Mouse (Mus musculus): ENCODE data around the gene Galk1. TPM values are rescaled to one million over a fixed set of nuclear protein-coding genes. Genes with fewer than 3 reads are reported as not detected.
"Not testable (repeated sequence)": the region's sequence is repeated elsewhere in the genome, so short reads cannot be mapped to it uniquely, and the experiment has no call there.

The Galk1 gene
- polyA plus RNA-seq, 1 experiment from 2014 or later, result 184 TPM

DNA sequence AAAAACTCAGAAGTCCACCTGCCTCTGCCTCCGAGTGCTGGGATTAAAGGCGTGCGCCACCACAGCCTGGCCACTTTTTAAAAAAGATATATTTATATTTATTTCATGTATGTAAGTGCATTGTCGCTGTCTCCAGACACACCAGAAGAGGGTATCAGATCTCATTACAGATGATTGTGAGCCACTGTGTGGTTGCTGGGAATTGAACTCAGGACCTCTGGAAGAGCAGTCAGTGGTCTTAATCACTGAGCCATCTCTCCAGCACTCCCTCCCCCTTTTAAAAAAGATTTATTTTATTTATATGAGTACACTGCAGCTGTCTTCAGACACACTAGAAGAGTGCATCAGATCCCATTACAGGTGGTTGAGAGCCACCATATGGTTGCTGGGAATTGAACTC, 6.3 kb upstream of the Galk1 start:
- H3K4me1 ChIP-seq (replicated peaks), result peaks cover 16% of the 10 kb centered on the region
- H3K9me3 ChIP-seq; H3K27me3 ChIP-seq (ENCODE audit: insufficient read depth, poor library complexity, severe bottlenecking); H3K27ac ChIP-seq; H3K4me3 ChIP-seq; DNase-seq (ENCODE audit: low spot score): not testable (repeated sequence)
- WGBS, result 90% methylated on average over 4 of the region's 4 CpGs
- H3K36me3 ChIP-seq, result peaks cover 25% of the 10 kb centered on the region

DNA sequence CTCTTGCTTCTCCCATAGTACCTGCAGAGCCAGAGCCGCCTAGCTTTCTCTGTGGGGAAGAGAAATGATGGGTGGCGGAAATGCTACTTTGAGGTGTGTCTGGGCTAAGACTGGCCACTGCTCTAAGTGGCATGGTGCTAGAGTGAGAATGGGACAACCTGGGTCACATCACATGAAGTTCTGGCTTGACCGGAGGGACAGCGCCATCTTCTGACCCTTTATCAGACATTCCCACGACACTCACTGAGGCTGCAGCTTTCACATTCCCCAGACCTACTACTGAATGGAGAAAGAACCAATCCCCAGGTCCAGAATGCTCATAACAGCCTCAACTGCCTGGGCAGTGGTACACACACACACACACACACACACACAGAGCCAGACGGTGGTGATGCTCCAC, 5.6 kb upstream of the Galk1 start:
- H3K27ac ChIP-seq, result no peak overlapping the region
- H3K27me3 ChIP-seq (ENCODE audit: insufficient read depth, poor library complexity, severe bottlenecking), result peaks cover 11% of the 10 kb centered on the region; the same call in 1 of the 2 replicates
- peaks cover 18% of the 10 kb centered on the region for H3K36me3 ChIP-seq
- H3K9me3 ChIP-seq, result no peaks in the 10 kb centered on the region
- H3K4me3 ChIP-seq, result no peak overlapping the region
- peaks cover 18% of the 10 kb centered on the region for H3K4me1 ChIP-seq (replicated peaks)
- 28% methylated on average over 6 of the region's 6 CpGs for WGBS
- peak; percentile 49 for DNase-seq (ENCODE audit: low spot score)

DNA sequence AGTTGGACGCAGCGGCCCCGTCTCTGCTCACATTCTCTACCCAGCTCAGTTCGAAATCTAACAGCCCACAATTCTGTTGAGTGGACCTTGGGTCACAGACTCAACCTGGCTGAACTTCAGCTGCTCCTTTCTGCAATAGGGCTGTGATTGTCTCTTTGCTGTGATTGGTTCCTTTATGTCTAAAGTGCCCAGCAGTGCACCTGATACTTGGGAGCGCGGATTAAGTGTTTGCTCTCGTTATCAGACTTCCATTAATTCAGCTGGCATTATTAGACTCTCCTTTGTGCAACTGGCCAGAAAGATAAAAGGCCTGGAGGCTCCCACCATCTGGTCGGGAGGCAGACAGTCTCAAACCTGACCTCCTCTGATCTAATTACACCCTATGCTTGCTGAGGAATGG, 2.3 kb upstream of the Galk1 start:
- 77% methylated on average over 8 of the region's 8 CpGs for WGBS
- Histone ChIP-seq H3K4me3 (no peak overlapping the region), H3K4me1 (replicated peaks) (peaks cover 44% of the 10 kb centered on the region), H3K27ac (no peak overlapping the region), H3K27me3 (ENCODE audit: insufficient read depth, poor library complexity, severe bottlenecking) (peaks cover 13% of the 10 kb centered on the region; the same call in 1 of the 2 replicates), H3K36me3 (peaks cover 12% of the 10 kb centered on the region), H3K9me3 (no peaks in the 10 kb centered on the region)
- no peak for DNase-seq (ENCODE audit: low spot score)

DNA sequence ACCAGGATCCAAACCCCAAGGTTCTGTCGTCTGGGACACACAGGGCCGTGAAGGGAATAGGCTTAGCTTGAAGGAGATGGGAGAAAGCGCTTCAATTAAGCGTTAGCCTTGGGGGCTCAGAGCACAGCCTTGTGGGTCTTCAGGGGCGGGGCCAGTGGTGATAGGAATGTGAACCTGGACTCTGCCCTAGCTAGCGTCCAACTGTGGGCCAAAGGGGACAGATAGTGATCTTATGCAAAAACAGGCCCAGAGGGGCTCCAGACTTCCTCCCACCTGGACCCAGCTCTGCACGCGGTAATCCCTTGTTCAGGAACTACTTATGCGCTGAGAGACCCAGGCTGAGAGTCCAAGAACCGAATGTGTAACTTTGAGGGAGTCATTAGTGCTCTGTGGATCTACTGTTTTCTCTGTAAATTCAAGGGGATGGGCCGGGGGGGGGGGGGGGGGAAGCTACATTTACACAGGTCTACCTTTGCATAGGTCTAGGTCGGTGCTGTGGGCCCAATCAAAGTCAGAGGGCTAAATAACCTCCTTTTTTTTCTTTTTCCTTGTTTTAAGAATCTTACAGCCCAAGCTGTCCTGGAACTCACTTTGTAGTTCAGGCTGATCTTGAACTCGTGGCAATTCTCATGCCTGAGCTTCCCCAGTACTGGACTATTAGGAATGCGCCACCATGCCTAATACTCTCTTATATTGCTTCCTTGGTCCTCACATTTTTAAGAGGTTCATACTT, 824 bp downstream of the Galk1 start:
- peak overlapping the region; percentile 90 for H3K27ac ChIP-seq

DNA sequence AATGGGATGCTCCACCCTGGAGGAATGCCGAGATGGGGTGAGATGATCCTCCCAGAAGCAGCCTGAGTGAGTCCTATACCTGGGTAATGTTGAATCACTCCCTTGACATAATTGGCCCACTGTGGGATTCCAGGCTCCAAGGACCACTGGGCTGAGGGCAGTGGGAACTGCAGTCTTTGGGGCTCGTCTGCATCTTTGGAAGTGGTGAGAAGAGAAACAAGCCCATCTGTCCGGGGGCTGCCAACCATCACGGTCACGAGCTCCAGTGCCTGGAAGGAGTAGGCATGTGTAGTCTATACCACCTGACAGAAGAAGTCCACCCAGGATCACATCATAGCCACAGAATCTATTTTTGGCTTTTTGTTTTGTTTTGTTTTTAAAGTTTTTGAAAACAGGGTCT, 1.6 kb downstream of the Galk1 start:
- no peaks in the 10 kb centered on the region for H3K9me3 ChIP-seq
- WGBS, result 86% methylated on average over 5 of the region's 5 CpGs
- peaks cover 45% of the 10 kb centered on the region for H3K36me3 ChIP-seq
- H3K27me3 ChIP-seq (ENCODE audit: insufficient read depth, poor library complexity, severe bottlenecking), result peaks cover 13% of the 10 kb centered on the region
- peaks cover 58% of the 10 kb centered on the region for H3K4me1 ChIP-seq (replicated peaks)
- no peak for DNase-seq (ENCODE audit: low spot score)
- no peak overlapping the region for H3K27ac ChIP-seq
- H3K4me3 ChIP-seq, result no peak overlapping the region

More for the DNA sequence above, 824 bp downstream of the Galk1 start:
- H3K4me1 ChIP-seq (replicated peaks), result peaks cover 53% of the 10 kb centered on the region
- H3K9me3 ChIP-seq, result no peaks in the 10 kb centered on the region
- 21% methylated on average over 14 of the region's 14 CpGs for WGBS
- peaks cover 42% of the 10 kb centered on the region for H3K36me3 ChIP-seq
- DNase-seq (ENCODE audit: low spot score), result no peak
- peaks cover 13% of the 10 kb centered on the region for H3K27me3 ChIP-seq (ENCODE audit: insufficient read depth, poor library complexity, severe bottlenecking)
- peak overlapping the region; percentile 66 for H3K4me3 ChIP-seq

DNA sequence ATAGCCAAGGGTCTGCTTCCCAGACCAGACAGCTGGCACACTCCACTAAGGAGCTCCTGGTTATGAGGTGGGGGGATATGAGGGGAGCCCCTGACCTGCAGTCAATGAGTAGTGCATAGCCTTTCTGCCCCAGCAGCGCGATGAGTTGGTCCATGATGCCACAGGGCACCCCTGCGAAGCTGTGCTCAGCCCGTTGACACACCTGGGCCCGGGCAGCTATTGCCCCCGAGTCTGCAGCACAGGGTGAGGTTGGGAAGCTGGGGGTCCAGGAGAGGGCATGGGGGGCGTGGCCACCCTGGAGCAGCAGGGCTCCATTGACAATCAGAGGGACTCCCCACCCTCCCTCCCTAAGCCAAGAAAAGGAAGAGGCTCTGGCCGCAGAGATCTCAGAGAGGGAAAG, 2.4 kb downstream of the Galk1 start:
- no peak for DNase-seq (ENCODE audit: low spot score)
- H3K36me3 ChIP-seq, result peaks cover 45% of the 10 kb centered on the region
- H3K9me3 ChIP-seq, result no peaks in the 10 kb centered on the region
- peaks cover 17% of the 10 kb centered on the region for H3K27me3 ChIP-seq (ENCODE audit: insufficient read depth, poor library complexity, severe bottlenecking)
- H3K4me3 ChIP-seq, result no peak overlapping the region
- peaks cover 66% of the 10 kb centered on the region for H3K4me1 ChIP-seq (replicated peaks)
- peak overlapping the region; percentile 23; the same call in 1 of the 2 replicates for H3K27ac ChIP-seq
- 94% methylated on average over 8 of the region's 8 CpGs for WGBS

DNA sequence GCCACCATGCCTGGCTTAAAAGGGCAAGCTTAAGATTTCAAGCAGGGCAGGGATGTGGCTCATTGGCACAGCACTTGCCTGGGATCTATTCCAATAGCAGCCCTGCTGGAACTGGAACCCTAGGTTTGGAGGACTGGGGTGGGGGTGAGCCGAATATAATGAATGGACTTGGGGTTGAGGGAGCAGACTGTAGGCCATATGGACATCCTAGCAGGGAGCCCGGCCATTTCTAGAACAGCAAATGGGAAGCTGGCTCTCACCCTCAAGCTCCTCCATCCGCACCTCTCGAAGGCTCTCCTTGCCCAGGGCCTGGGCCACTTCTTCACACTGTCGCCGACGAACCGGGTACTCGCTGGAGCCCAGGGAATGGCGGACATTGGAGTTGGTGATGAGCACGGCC, 2.9 kb downstream of the Galk1 start:
- WGBS, result 92% methylated on average over 11 of the region's 11 CpGs
- Histone ChIP-seq H3K4me1 (replicated peaks) (peaks cover 67% of the 10 kb centered on the region), H3K27me3 (ENCODE audit: insufficient read depth, poor library complexity, severe bottlenecking) (peaks cover 17% of the 10 kb centered on the region), H3K36me3 (peaks cover 45% of the 10 kb centered on the region), H3K27ac (no peak overlapping the region), H3K9me3 (no peaks in the 10 kb centered on the region), H3K4me3 (no peak overlapping the region)
- no peak for DNase-seq (ENCODE audit: low spot score)

DNA sequence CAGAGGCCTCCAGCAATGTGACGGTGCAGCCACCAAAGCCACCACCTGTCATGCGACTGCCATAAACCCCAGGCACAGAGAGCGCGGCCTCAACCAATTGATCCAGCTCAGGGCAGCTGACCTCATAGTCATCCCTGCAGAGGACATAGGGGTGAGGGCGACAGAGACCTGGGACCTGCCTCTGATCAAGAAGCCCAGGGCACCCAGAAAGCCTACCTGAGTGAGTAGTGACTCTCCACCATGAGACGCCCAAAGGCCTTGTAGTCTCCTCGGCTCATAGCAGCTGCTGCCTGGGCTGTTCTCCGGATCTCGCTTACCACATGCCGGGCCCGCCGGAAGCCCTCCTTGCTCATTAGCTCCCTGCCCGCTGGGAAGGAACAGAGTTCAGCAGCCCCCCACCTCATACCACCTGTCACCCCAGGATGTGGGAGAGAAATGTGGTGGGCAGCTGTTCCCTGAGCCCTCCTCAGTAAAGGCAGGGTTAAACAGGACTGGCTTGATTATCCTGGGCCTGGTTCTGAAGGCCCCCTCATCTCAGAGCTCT, 3.6 kb downstream of the Galk1 start:
- H3K27me3 ChIP-seq (ENCODE audit: insufficient read depth, poor library complexity, severe bottlenecking), result peaks cover 12% of the 10 kb centered on the region; the same call in 1 of the 2 replicates
- 86% methylated on average over 13 of the region's 13 CpGs for WGBS
- H3K4me3 ChIP-seq, result peak overlapping the region; percentile 4; the same call in 1 of the 2 replicates
- H3K36me3 ChIP-seq, result peaks cover 45% of the 10 kb centered on the region
- H3K4me1 ChIP-seq (replicated peaks), result peaks cover 69% of the 10 kb centered on the region
- no peaks in the 10 kb centered on the region for H3K9me3 ChIP-seq
- no peak for DNase-seq (ENCODE audit: low spot score)
- 0 out of 2 replicates have a peak overlapping the region, but pooled peaks have one; percentile 16 for H3K27ac ChIP-seq

DNA sequence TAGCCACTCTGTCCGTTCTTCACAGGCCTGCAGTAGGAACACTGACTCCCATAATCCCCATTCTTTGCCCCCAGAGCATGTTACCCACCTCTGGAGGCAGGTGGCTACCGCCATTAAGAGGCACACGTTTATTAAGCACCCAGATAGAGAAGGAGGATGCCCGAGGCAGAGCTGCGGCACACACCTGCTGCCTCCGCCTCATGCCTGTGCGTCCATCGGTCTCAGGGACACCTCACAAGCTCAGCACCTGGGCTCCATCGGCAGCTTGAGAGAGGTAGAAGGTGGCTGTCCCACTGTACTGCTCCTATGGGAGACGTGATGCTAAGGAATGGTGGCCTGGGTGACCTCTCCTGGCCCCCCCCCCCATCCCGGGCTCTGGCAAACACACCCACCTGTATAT, 4.1 kb downstream of the Galk1 start:
- H3K27me3 ChIP-seq (ENCODE audit: insufficient read depth, poor library complexity, severe bottlenecking), result peaks cover 10% of the 10 kb centered on the region; the same call in 1 of the 2 replicates
- no peak for DNase-seq (ENCODE audit: low spot score)
- H3K9me3 ChIP-seq, result no peaks in the 10 kb centered on the region
- H3K36me3 ChIP-seq, result peaks cover 45% of the 10 kb centered on the region
- 91% methylated on average over 11 of the region's 11 CpGs for WGBS
- no peak overlapping the region for H3K4me3 ChIP-seq
- H3K27ac ChIP-seq, result no peak overlapping the region
- H3K4me1 ChIP-seq (replicated peaks), result peaks cover 70% of the 10 kb centered on the region

DNA sequence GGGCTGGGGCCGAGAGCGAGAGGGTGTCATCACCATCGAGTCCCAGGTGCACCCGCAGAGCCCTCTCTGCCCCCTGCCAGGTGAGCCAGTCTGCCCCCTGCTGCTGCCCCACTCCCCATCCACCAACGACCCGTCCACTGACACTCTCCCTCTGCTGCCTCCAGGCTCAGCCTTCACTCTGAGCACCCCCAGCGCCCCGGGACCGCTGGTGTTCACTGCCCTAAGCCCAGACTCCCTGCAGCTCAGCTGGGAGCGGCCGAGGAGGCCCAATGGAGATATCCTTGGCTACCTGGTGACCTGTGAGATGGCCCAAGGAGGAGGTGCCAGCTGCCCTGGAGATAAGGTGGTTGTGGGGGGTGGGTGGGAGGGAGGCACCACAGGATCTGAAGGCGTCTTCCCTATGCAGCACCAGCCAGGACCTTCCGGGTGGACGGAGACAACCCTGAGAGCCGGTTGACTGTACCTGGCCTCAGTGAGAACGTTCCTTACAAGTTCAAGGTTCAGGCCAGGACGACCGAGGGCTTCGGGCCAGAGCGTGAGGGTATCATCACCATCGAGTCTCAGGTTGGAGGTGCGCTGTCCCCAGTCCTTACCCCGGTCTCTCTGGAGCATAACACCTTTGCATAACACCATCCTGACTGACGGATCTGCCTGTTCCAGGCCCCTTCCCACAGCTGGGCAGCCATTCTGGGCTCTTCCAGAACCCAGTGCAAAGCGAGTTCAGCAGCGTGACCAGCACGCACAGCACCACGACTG, 5.2 kb downstream of the Galk1 start:
- peaks cover 5% of the 10 kb centered on the region; the same call in 1 of the 2 replicates for H3K27me3 ChIP-seq (ENCODE audit: insufficient read depth, poor library complexity, severe bottlenecking)
- H3K27ac ChIP-seq, result peak overlapping the region; percentile 50; the same call in 1 of the 2 replicates
- 0 out of 2 replicates have a peak overlapping the region, but pooled peaks have one; percentile 6 for H3K4me3 ChIP-seq
- peaks cover 45% of the 10 kb centered on the region for H3K36me3 ChIP-seq
- DNase-seq (ENCODE audit: low spot score), result no peak
- peaks cover 60% of the 10 kb centered on the region for H3K4me1 ChIP-seq (replicated peaks)
- no peaks in the 10 kb centered on the region for H3K9me3 ChIP-seq
- 87% methylated on average over 28 of the region's 28 CpGs for WGBS

DNA sequence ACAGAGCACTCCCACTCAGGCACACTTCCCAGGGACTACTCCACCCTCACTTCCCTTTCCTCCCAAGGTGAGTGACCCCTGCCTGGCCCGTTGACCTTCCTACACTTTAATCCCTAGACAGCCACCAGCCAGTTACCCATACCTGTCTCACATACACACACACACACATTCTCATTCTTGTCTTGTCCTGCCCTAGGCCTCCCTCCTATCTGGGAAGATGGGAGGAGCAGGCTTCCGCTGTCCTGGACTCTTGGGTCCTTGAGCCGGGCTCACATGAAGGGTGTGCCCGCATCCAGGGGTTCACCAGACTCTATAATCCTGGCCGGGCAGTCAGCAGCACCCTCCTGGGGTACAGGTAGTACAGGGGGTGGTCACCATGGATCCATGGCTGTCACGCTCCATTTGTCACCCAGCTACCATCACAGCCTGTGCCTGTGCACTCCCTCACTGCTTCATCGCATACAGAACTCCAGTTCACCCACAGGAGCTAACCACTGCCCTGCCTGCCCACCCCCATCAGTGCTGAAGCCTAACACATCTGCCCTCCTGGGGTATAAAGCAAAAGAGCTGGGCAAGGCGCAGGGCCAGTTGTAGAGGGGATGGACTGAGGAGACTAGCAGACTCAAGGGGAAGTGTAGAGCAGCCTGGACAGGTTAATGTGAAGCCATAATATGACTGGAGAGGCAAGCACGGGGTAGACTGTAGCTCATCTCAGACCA, 6.7 kb downstream of the Galk1 start:
- H3K4me3 ChIP-seq, result peak overlapping the region; percentile 51
- peak overlapping the region; percentile 87 for H3K27ac ChIP-seq
- WGBS, result 65% methylated on average over 9 of the region's 9 CpGs

More for the DNA sequence above, 6.7 kb downstream of the Galk1 start:
- no peak for DNase-seq (ENCODE audit: low spot score)
- peaks cover 5% of the 10 kb centered on the region; the same call in 1 of the 2 replicates for H3K27me3 ChIP-seq (ENCODE audit: insufficient read depth, poor library complexity, severe bottlenecking)
- peaks cover 49% of the 10 kb centered on the region for H3K4me1 ChIP-seq (replicated peaks)
- peaks cover 44% of the 10 kb centered on the region for H3K36me3 ChIP-seq
- H3K9me3 ChIP-seq, result no peaks in the 10 kb centered on the region
